Mouse (Mus musculus) frontal cortex, postnatal 10 days (tissue): ENCODE data around the gene Fam210b.

Experiments used
- DNase-seq, 2 experiments: peaks; one replicate each; pipeline ENCODE4 v3.0.0; 2022; ENCODE audit warnings: low spot score in 2 of 2, mixed read lengths in 1 of 2

Gene Fam210b

DNA sequence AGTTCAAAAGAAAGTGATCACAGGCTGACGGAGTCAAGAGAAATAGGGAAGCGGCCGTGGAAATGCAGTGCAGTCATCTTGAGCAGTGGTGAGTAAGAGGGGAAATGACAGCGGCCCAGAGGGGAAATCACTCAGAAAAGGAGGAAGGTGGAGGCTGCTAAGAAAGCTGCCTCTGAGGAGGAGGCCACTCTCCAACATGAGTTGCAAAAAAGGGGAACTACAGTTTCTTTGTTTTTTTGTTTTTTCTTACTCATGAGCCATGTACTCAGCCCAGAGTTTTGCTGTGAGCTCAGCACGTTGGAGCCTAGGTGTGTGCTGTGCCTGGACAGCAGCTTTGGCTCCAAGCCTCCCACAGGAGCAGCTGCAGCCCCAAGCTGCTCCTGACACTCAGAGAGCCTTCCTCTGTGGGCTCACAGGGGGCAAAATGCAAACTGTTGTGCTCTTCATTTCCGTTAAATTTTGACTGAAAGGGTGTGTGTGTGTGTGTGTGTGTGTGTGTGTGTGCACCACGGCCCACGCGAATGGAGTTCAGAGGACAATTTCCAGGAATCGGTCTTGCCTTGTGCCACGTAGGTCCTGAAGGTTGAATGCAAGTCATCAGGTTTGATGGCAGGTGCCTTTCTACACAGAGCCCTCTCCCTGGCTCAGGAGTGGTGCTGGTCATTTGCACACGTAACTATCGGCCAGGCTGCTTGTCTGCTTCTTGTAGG lies 55.9 kb downstream of the Fam210b start:
- no peak for DNase-seq

DNA sequence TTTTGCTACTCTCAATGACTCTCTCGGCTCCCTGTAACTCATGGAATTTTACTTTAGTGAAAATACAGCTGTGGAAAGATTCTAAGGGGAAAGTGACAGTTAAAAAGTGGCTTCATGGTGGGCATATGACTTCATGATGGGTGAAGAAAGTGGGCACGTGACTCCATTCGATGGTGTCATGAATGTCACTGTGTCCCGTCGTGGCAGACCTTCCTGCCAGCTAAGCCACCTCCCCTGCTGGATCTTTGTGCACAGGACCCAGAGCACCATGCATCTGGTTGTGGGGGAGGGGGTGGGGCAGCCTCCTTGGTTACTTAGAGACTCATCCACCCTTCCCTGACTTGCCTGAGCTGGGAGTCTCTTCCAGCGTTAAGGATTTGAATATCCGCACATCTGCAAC lies 58.9 kb downstream of the Fam210b start:
- DNase-seq = no peak

DNA sequence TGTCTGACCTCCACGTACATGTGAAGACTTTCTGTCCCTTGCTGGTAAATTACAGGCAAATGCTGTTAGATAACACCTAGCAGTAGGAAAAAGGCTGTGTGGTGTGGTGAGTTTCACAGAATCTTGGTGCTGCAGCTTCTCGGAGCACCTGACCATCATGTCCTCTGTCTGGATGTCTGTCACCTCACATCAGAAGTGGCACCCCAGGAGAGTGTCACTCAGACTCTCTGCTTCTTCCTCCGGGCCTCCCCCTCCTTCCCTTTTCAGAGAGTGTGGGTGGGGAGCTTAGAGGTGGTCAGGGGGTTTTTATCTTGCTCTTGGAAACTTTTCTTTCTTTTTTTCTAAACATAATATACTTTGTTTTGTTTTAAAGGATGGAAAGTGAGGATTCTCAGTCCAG lies 59.6 kb downstream of the Fam210b start:
- DNase-seq = no peak
